Mouse (Mus musculus) CH12.LX (cell line): ENCODE results near the gene Cd93.

Source experiments
- CTCF ChIP-seq, 2 experiments: IDR thresholded peaks in 1 of 2; conservative IDR thresholded peaks in 1 of 2; 2 replicates each; pipeline ENCODE4 v1.5.1; 2011 to 2012; ENCODE audit warnings: low read depth in 2 of 2, low read length in 2 of 2, improper control_type of control experiment in 1 of 2, inconsistent platforms in 1 of 2, mild to moderate bottlenecking in 1 of 2, moderate library complexity in 1 of 2
- E2F4 ChIP-seq: IDR thresholded peaks from 2 replicates; pipeline ENCODE4 v1.6.1; 2011; ENCODE audit warnings: low read depth, low read length, improper control_type of control experiment; ENCODE audit not compliant: insufficient replicate concordance
- EP300 ChIP-seq: IDR thresholded peaks from 2 replicates; pipeline ENCODE4 v1.6.1; 2011; ENCODE audit warnings: low read length, improper control_type of control experiment
- GABPA ChIP-seq: IDR thresholded peaks from 2 replicates; pipeline ENCODE4 v1.6.1; 2012; ENCODE audit warnings: low read depth, low read length, improper control_type of control experiment, inconsistent platforms; ENCODE audit not compliant: insufficient replicate concordance
- JUN ChIP-seq: IDR thresholded peaks from 2 replicates; pipeline ENCODE4 v1.6.1; 2011; ENCODE audit warnings: low read depth, mild to moderate bottlenecking, low read length, improper control_type of control experiment, moderate library complexity; ENCODE audit not compliant: insufficient read depth
- MEF2A ChIP-seq: IDR thresholded peaks from 2 replicates; pipeline ENCODE4 v1.6.1; 2014; ENCODE audit warnings: low read depth, mild to moderate bottlenecking, inconsistent platforms, low read length, improper control_type of control experiment, borderline replicate concordance
- MYC ChIP-seq: IDR thresholded peaks from 2 replicates; pipeline ENCODE4 v1.6.1; 2011; ENCODE audit warnings: low read depth, mild to moderate bottlenecking, improper control_type of control experiment, low read length
- NELFE ChIP-seq: IDR thresholded peaks from 2 replicates; pipeline ENCODE4 v1.6.1; 2011; ENCODE audit warnings: low read depth, low read length, improper control_type of control experiment
- PAX5 ChIP-seq: IDR thresholded peaks from 2 replicates; pipeline ENCODE4 v1.6.1; 2012; ENCODE audit warnings: low read length, inconsistent platforms, mixed read lengths
- POLR2A ChIP-seq: IDR thresholded peaks from 2 replicates; pipeline ENCODE4 v1.6.1; 2011; ENCODE audit warnings: low read depth, mild to moderate bottlenecking, improper control_type of control experiment, low read length
- USF1 ChIP-seq: IDR thresholded peaks from 2 replicates; pipeline ENCODE4 v1.6.1; 2014; ENCODE audit warnings: low read depth, mild to moderate bottlenecking, inconsistent platforms, low read length, improper control_type of control experiment
- ZKSCAN1 ChIP-seq: IDR thresholded peaks from 2 replicates; pipeline ENCODE4 v1.6.1; 2012; ENCODE audit warnings: low read depth, inconsistent platforms, low read length, improper control_type of control experiment, borderline replicate concordance

GRCm38 (mm10) chr2:148430941-148431340, 12.4 kb downstream of the Cd93 start:
- TF ChIP-seq USF1 (no peak), CTCF (conservative IDR thresholded peaks at IDR 0.05 in 1 of 2, IDR thresholded peaks at IDR 0.05 in 1 of 2; ENCODE audit: low read depth in 2 of 2, low read length in 2 of 2) (no peak), POLR2A (no peak), ZKSCAN1 (no peak), PAX5 (no peak), EP300 (no peak), MYC (no peak), NELFE (no peak), MEF2A (no peak), GABPA (no peak), E2F4 (no peak), JUN (no peak)
